Mouse (Mus musculus) hindbrain, postnatal 0 days (tissue): ENCODE results near the gene Elf5. TPM values are rescaled to one million over a fixed set of nuclear protein-coding genes. Genes with fewer than 3 reads are reported as not detected.

Source experiments
- ATAC-seq: fragments of 200-750 bp; cut with Nextera tagmentation; 2 replicates; pipeline ENCODE4 v1.8.0; 2017; ENCODE audit warnings: mild to moderate bottlenecking, moderate TSS enrichment, moderate library complexity
- DNase-seq: peaks from one replicate; pipeline ENCODE4 v3.0.0-alpha.2; 2015; ENCODE audit warnings: low spot score
- H3K27ac ChIP-seq: fragments of 300-500 bp; sonication (generic); 2 replicates; pipeline ENCODE4 v1.5.1; 2014; ENCODE audit warnings: mild to moderate bottlenecking
- H3K27me3 ChIP-seq: fragments of 300-500 bp; sonication (generic); 2 replicates; pipeline ENCODE4 v1.6.1; 2014; ENCODE audit warnings: low read length, mixed read lengths; ENCODE audit not compliant: insufficient read depth
- H3K36me3 ChIP-seq: fragments of 300-500 bp; sonication (generic); 2 replicates; pipeline ENCODE4 v1.6.1; 2014; ENCODE audit warnings: low read length, mixed read lengths; ENCODE audit not compliant: insufficient read depth
- H3K4me1 ChIP-seq: fragments of 300-500 bp; sonication (generic); 2 replicates; pipeline ENCODE4 v1.6.1; 2014; ENCODE audit warnings: antibody characterized with exemption, low read length, mixed read lengths; ENCODE audit not compliant: insufficient read depth
- H3K4me2 ChIP-seq: fragments of 300-500 bp; sonication (generic); 2 replicates; pipeline ENCODE4 v1.6.1; 2014; ENCODE audit warnings: low read depth, mild to moderate bottlenecking, low read length, moderate library complexity, mixed read lengths
- H3K4me3 ChIP-seq: fragments of 300-500 bp; sonication (generic); 2 replicates; pipeline ENCODE4 v1.5.1; 2014; ENCODE audit warnings: low read length
- H3K9ac ChIP-seq: fragments of 300-500 bp; sonication (generic); replicated peaks from 2 replicates; pipeline ENCODE4 v1.6.1; 2014; ENCODE audit warnings: mild to moderate bottlenecking, low read length, moderate library complexity, mixed read lengths
- H3K9me3 ChIP-seq: fragments of 300-500 bp; sonication (generic); 2 replicates; pipeline ENCODE4 v1.6.1; 2016; ENCODE audit warnings: low read length, mixed read lengths
- CTCF ChIP-seq: IDR thresholded peaks from 2 replicates; pipeline ENCODE4 v1.5.1; 2016; ENCODE audit warnings: antibody characterized with exemption, control low read depth, low read depth
- WGBS: fragments of 180-500 bp; shearing (Covaris S2); extraction: QIAGEN DNeasy Blood & Tissue Kit; methylation state at CpG from one replicate; pipeline ENCODE4 v1.1.7; 2014; 5-methylcytosine and 5-hydroxymethylcytosine counted together
- polyA plus RNA-seq: library from polyadenylated mRNA; unstranded; fragments of >200 nt; fragmentation: Nextera tagmentation; extraction: Ambion mirVana; gene quantifications from 2 replicates; pipeline ENCODE4 v1.2.1, GENCODE M21; 2015
- total RNA-seq: library from RNA; depleted of rRNA; stranded (reverse); fragments of >200 nt; gene quantifications from 2 replicates; pipeline ENCODE4 v1.2.3, GENCODE M21; 2014

Elf5 gene
- total and polyA plus RNA-seq, 2 experiments from 2014 or later: not detected

DNA sequence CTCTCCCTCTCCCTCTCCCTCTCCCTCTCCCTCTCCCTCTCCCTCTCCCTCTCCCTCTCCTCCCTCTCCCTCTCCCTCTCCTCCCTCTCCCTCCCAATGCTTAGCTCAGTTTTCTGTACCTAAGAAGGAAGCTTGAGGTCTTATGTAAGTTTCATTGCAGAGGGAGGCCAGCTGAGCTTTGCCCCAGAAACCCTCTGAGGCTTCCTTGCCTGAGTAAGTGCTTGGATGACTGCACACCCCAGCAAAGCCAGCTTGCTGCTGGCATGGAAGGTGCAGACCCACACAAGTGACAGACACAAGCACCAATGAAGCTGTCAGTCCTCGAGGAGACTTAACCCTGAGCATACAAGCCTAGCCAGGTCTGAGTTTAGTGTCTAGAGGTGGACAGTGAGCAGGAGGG is 19.2 kb downstream of the Elf5 start:
- Histone ChIP-seq H3K36me3 (no peaks in the 10 kb centered on the region), H3K9me3 (no peaks in the 10 kb centered on the region), H3K27me3 (no peaks in the 10 kb centered on the region), H3K4me2 (no peak overlapping the region), H3K4me1 (no peaks in the 10 kb centered on the region), H3K9ac (no peak overlapping the region), H3K4me3 (no peak overlapping the region), H3K27ac (no peak overlapping the region)
- ATAC-seq (no peak), DNase-seq (no peak)
- no peak for TF ChIP-seq CTCF
- 62% methylated on average over 1 of the region's 1 CpGs for WGBS

DNA sequence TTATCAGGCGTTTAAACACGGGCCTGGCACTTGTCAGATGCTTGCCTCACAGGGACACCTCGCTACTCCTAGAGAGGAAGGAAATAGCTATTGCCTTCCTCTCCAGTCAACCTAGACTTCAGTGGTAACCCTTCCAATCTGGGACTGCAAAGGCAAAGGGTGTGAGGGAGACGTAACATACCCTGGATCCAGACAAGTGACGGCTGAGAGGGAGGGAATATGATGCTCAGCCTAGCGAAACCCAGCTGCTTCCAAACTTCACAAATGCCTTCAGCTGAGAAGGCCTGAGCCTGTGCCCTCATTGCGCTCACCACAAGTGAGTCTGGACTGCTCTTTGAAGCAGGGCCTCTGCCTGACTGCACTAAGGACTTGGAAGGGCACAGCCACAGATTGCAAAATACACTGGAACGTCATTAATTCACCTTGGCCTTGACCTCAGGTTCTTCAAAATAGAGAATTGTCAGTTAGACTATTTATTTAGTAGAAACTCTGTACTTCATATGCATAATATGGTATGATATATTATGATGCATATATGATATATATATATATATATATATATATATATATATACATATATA is 21.3 kb downstream of the Elf5 start:
- H3K36me3 ChIP-seq: no peaks in the 10 kb centered on the region
- no peak overlapping the region for H3K4me3 ChIP-seq
- ATAC-seq: no peak
- 71% methylated on average over 8 of the region's 8 CpGs for WGBS
- no peak overlapping the region for H3K9ac ChIP-seq
- DNase-seq: no peak
- no peak overlapping the region for H3K4me2 ChIP-seq
- no peak for TF ChIP-seq CTCF
- no peak overlapping the region for H3K27ac ChIP-seq
- H3K4me1 ChIP-seq: no peaks in the 10 kb centered on the region; the same call in 1 of the 2 replicates
- H3K9me3 ChIP-seq: no peaks in the 10 kb centered on the region
- H3K27me3 ChIP-seq: no peaks in the 10 kb centered on the region

DNA sequence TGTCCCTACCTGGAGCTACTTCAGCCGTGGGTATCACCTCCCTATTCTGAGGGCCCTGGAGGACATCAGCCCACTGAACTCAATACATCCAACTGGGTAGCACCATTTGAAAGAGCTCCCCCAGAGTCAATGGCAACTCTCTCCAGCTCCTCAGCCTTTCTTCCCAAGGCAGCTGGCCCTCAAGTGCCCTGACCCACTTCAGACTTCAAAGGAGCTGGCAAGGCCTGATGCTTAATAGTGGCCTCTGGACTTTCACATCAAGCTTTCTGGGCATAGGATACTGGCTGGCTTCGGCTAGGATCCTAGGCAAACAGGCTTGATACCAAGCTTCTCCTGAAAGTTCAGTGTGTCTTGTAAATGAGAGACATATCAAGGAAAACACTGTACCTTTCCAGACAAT is 23.6 kb downstream of the Elf5 start:
- no peak for TF ChIP-seq CTCF
- 79% methylated on average over 2 of the region's 2 CpGs for whole genome bisulfite sequencing
- Histone ChIP-seq H3K4me3 (no peak overlapping the region), H3K4me2 (no peak overlapping the region), H3K9me3 (no peaks in the 10 kb centered on the region), H3K27me3 (no peaks in the 10 kb centered on the region), H3K4me1 (no peaks in the 10 kb centered on the region; the same call in 1 of the 2 replicates), H3K9ac (no peak overlapping the region), H3K27ac (no peak overlapping the region), H3K36me3 (no peaks in the 10 kb centered on the region)
- DNase-seq: no peak
- ATAC-seq: no peak

DNA sequence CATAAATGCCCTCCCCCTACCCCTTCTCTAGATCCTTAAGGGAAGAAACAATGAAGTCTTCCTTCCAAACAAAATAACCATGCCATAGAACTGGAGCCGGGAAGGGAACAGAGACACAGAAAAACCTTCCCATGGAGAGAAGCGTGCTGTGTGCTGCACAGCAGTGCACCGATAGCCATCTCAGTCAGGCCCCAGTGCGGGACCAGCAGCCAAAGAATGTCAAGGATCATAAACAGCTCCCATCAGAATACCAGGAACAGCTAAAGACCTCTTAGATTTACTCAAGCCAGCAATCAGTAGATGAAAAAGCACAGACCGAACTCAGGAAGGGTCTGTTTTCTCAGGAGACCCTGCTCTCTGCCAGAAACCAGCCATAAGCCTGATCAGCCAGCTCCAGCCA is 25.0 kb downstream of the Elf5 start:
- no peak for ATAC-seq
- TF ChIP-seq CTCF: no peak
- DNase-seq: no peak
- no peak overlapping the region for H3K4me3 ChIP-seq
- no peak overlapping the region for H3K9ac ChIP-seq
- WGBS: 58% methylated on average over 5 of the region's 5 CpGs
- no peaks in the 10 kb centered on the region; the same call in 1 of the 2 replicates for H3K4me1 ChIP-seq
- no peaks in the 10 kb centered on the region for H3K9me3 ChIP-seq
- no peaks in the 10 kb centered on the region for H3K27me3 ChIP-seq
- no peaks in the 10 kb centered on the region for H3K36me3 ChIP-seq
- H3K4me2 ChIP-seq: no peak overlapping the region
- H3K27ac ChIP-seq: no peak overlapping the region

DNA sequence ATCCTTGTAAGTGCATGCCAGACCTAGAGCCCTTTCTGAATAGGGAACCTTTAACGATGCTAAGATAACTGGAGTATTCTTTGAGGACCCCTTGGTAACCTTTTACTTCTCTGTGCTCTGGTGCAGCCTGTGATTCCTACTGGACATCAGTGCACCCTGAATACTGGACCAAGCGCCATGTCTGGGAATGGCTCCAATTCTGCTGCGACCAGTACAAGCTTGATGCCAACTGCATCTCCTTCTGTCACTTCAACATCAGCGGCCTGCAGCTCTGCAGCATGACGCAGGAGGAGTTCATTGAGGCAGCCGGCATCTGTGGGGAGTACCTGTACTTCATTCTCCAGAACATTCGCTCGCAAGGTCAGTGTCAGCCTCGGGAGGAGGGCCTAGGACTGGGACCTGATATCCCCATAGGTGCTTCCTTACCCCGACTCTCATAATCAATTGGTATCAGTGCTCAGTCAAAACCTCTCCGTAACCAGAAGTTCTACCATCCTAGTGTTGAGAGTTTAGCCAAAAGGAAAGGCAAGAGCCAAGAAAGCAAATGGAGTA is 27.7 kb downstream of the Elf5 start:
- Histone ChIP-seq H3K27me3 (no peaks in the 10 kb centered on the region), H3K9me3 (no peaks in the 10 kb centered on the region), H3K4me1 (no peaks in the 10 kb centered on the region; the same call in 1 of the 2 replicates), H3K9ac (no peak overlapping the region), H3K4me3 (no peak overlapping the region), H3K27ac (no peak overlapping the region; the same call in 1 of the 2 replicates), H3K4me2 (no peak overlapping the region), H3K36me3 (no peaks in the 10 kb centered on the region)
- DNase-seq: no peak
- ATAC-seq: no peak
- no peak for TF ChIP-seq CTCF
- WGBS: 75% methylated on average over 11 of the region's 11 CpGs

DNA sequence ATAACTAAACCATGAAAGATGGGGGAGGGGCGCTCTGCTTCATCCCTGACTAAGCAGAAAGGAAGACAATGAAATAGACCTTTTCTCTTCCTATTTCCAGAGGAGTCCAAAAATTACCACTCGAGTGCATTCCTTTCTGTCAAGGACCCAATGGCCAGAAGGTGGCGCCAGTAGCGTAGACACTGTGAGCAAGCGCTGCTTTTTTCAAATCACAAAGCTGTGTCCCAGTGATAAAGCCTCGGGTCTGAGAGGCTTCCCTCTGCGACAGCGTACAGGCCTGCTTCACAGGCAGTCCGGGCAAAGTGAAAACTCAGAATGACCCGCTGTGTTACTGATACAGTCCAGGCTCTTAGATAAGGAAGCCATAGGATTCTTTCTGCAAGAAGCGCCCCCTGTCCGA is 28.2 kb downstream of the Elf5 start:
- H3K9me3 ChIP-seq: no peaks in the 10 kb centered on the region
- no peaks in the 10 kb centered on the region for H3K27me3 ChIP-seq
- H3K27ac ChIP-seq: no peak overlapping the region
- ATAC-seq: peak; percentile 84
- peak; percentile 94 for DNase-seq
- H3K4me2 ChIP-seq: peak overlapping the region; percentile 49
- peak; percentile 88 for TF ChIP-seq CTCF
- WGBS: 3% methylated on average over 12 of the region's 12 CpGs
- no peaks in the 10 kb centered on the region for H3K36me3 ChIP-seq
- no peaks in the 10 kb centered on the region; the same call in 1 of the 2 replicates for H3K4me1 ChIP-seq
- H3K9ac ChIP-seq: no peak overlapping the region
- H3K4me3 ChIP-seq: no peak overlapping the region

DNA sequence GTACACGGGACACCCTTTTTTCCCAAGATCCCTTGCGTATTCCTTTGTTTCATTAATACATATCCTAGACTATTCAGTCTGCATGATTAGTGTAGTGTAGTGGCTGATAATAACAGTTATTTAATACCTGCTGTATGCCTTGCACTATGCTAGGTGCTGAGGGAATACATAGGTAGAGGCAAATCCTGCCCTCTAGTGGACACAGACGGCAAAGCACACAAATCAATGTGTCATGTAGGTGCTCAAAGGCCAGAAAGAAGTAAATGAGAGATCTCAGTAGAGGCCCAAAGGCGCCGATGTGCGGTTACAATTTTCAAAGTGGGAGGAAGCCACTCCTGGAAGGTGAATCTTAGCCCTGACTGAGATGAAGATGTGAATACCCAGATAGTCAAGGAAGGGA is 34.3 kb downstream of the Elf5 start:
- TF ChIP-seq CTCF: peak; percentile 79
- H3K4me1 ChIP-seq: no peaks in the 10 kb centered on the region
- WGBS: 69% methylated on average over 6 of the region's 6 CpGs
- H3K9me3 ChIP-seq: no peaks in the 10 kb centered on the region
- no peak overlapping the region for H3K4me2 ChIP-seq
- no peak overlapping the region for H3K27ac ChIP-seq
- ATAC-seq: no peak
- peak; percentile 68 for DNase-seq
- H3K27me3 ChIP-seq: no peaks in the 10 kb centered on the region
- H3K4me3 ChIP-seq: no peak overlapping the region
- no peaks in the 10 kb centered on the region for H3K36me3 ChIP-seq
- no peak overlapping the region for H3K9ac ChIP-seq
